Mouse (Mus musculus): ENCODE results near the gene Lin9. TPM values are rescaled to one million over a fixed set of nuclear protein-coding genes. Genes with fewer than 3 reads are reported as not detected.
"Not testable (repeated sequence)": the region's sequence is repeated elsewhere in the genome, so short reads cannot be mapped to it uniquely, and the experiment has no call there.

Lin9 gene
- polyA plus RNA-seq (2012; rRNA removed): 1.7 and 2.7 TPM in 2 replicates

DNA sequence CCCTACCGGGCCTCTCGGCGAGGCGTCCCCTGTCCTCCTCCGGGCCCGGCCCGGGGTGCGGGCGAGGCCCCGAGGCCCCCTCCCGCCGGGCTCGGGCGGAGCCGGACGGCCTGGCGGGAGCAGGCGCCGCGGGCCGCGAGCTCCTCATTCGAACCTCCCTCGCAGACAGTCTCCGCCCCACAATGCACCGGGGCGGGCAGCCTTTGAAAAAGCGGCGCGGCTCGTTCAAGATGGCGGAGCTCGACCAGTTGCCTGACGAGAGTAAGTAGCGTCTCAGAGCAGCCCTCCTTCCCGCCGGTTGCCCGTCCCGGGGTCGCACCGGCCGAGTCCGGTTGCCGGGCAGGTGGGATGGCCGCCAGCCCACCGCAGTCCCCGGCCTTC, at the start of gene Lin9:
Lin9 (plus strand) TSS at position 14 of the 381 bp plus-strand sequence.
- no peak for TF ChIP-seq CTCF (IDR thresholded peaks at IDR 0.05; ENCODE audit: insufficient read depth, low read length)
- TF ChIP-seq POLR2A (IDR thresholded peaks at IDR 0.05; ENCODE audit: borderline replicate concordance, extremely low read depth, low read depth, low read length): peak; percentile 38; the same call in 1 of the 2 replicates
- WGBS: under 1% methylated on average over 47 of the region's 47 CpGs
- peak; percentile 90 for DNase-seq
- Histone ChIP-seq H3K4me1 (ENCODE audit: control insufficient read depth, insufficient read depth, low read length) (peaks cover 6% of the 10 kb centered on the region), H3K4me3 (replicated peaks; ENCODE audit: extremely low read depth, low read depth, low read length) (peak within 1 kb of the TSS; percentile 82)

DNA sequence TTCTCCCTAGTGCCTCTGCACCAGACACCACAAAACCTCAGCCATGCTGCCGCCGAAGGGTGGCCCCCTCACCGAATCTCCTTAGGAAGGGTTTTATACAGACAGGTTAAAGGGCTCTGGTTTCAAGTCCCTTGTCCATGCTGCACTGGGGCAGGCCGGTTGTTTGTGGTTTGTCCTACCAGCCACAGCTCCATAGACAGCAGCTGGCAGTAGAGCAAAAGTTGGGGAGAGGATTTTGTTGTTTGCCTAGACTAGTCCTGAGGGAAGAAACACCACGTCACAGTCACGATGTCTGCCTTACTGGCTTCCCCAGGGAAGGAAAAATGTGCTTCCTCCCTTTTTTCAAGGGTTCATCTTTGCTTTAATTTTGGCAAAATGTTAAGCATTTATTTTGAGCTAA, 40.4 kb upstream of the Lin9 start:
- H3K4me1 ChIP-seq (ENCODE audit: control insufficient read depth, insufficient read depth, low read length): no peaks in the 10 kb centered on the region
- no peak for DNase-seq
- H3K4me3 ChIP-seq (replicated peaks; ENCODE audit: extremely low read depth, low read depth, low read length): no peak overlapping the region
- WGBS: 82% methylated on average over 6 of the region's 6 CpGs
- TF ChIP-seq CTCF (IDR thresholded peaks at IDR 0.05; ENCODE audit: insufficient read depth, low read length) (no peak), POLR2A (IDR thresholded peaks at IDR 0.05; ENCODE audit: borderline replicate concordance, extremely low read depth, low read depth, low read length) (no peak)

DNA sequence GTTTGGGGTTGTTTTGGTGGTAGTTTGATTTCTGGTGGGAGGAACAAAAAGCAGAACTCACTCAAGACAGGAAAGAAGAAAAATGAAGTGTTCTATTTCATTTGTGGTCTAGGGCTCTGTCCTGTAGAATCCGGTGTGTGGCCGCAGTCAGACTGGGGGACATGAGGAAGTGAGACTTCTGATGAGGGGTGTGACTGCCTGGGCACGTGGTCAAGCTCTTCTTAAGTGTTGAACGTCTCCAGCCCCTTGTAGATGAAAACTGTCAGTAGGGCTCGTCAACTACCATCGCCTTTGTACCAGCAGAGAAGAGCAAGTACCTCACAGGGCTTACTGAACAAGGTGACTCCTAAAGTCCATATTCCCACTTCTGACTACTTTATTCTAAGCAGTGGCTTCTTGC, 39.1 kb upstream of the Lin9 start:
- TF ChIP-seq POLR2A (IDR thresholded peaks at IDR 0.05; ENCODE audit: borderline replicate concordance, extremely low read depth, low read depth, low read length) (no peak), CTCF (IDR thresholded peaks at IDR 0.05; ENCODE audit: insufficient read depth, low read length) (no peak)
- 77% methylated on average over 6 of the region's 6 CpGs for WGBS
- Histone ChIP-seq H3K4me1 (ENCODE audit: control insufficient read depth, insufficient read depth, low read length) (no peaks in the 10 kb centered on the region), H3K4me3 (replicated peaks; ENCODE audit: extremely low read depth, low read depth, low read length) (no peak overlapping the region)
- DNase-seq: no peak

DNA sequence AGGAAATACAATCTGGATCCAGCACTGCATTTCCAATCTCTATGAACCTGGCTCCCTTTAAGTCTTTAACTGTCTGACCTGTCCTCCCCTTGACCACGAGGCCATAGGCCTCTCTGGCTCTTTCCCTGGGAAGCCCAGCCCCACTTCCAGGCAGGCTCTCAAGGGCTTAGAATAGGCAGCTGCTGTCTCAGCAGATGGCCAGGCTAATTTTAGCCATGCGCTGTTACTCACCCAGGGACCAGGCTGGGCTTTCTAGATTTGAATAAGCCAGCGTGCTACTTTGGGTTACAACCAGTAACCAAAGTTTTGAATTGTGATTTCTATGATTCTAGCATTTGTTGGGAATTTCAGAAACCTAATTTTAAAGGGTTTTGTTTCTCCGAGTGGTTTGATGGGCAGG, 36.4 kb upstream of the Lin9 start:
- no peak for DNase-seq
- H3K4me1 ChIP-seq (ENCODE audit: control insufficient read depth, insufficient read depth, low read length): no peaks in the 10 kb centered on the region
- 60% methylated on average over 4 of the region's 4 CpGs for WGBS
- H3K4me3 ChIP-seq (replicated peaks; ENCODE audit: extremely low read depth, low read depth, low read length): no peak overlapping the region
- TF ChIP-seq CTCF (IDR thresholded peaks at IDR 0.05; ENCODE audit: insufficient read depth, low read length) (no peak), POLR2A (IDR thresholded peaks at IDR 0.05; ENCODE audit: borderline replicate concordance, extremely low read depth, low read depth, low read length) (no peak)

DNA sequence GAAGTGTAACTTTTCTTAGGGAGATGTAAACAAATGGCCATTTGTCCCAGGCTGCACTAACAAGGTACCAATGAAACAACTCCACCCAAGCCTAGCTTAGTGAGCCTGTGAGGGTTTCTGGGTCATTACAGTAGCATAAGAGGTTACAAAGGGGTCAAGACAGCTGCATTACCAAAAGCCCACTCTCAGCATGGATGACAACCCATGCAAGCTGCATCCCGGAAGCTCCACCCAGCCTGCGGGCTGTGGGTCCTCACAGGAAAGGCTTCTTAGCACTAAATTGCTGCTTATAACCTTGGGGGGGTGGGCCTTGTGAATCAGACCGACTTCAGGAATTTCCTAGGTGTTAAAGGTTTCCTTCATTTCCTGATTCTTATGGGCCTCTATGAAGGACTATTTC, 34.8 kb upstream of the Lin9 start:
- H3K4me1 ChIP-seq (ENCODE audit: control insufficient read depth, insufficient read depth, low read length): no peaks in the 10 kb centered on the region
- DNase-seq: no peak
- 50% methylated on average over 3 of the region's 3 CpGs for WGBS
- no peak overlapping the region for H3K4me3 ChIP-seq (replicated peaks; ENCODE audit: extremely low read depth, low read depth, low read length)
- TF ChIP-seq POLR2A (IDR thresholded peaks at IDR 0.05; ENCODE audit: borderline replicate concordance, extremely low read depth, low read depth, low read length): no peak
- no peak for TF ChIP-seq CTCF (IDR thresholded peaks at IDR 0.05; ENCODE audit: insufficient read depth, low read length)

DNA sequence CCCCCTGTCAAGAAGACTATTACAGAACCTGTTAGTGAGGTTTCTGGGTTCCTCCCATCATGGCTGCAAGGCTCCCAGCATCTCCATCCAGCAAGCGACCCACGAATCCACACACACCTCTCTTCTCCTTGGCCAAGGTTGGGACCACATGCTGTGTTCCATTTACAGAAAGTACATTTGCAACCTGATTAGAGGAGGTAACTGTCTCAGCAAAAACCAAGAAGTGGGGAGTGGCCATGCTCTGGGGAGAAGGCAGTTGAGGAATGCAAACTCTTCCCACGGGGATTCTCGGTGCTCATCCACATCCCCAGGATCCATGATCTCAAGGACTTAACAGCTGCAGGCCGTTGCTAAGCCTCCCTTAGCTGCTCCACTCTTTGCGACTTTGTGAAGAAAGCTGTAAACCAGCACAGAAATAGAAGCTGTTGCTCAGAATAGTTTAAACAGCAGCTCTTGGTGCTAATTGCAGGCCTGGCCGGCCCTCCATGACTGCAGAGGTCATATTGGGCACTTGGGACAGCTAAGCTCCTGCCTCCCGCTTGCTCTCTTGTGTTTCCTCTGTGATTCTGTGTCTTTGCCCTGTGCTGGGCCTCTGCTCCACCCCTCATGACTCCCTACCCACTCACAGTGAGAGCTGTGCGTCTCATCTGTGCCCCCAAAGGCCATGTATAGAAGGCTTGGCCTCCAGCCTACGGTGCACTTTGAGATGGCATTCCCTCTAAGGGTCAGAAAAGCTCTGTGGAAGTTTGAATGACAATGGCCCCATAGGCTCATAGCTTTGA, 34.0 kb upstream of the Lin9 start:
- 76% methylated on average over 10 of the region's 10 CpGs for WGBS
- DNase-seq: no peak
- no peak overlapping the region for H3K4me3 ChIP-seq (replicated peaks; ENCODE audit: extremely low read depth, low read depth, low read length)
- TF ChIP-seq CTCF (IDR thresholded peaks at IDR 0.05; ENCODE audit: insufficient read depth, low read length): no peak
- no peak for TF ChIP-seq POLR2A (IDR thresholded peaks at IDR 0.05; ENCODE audit: borderline replicate concordance, extremely low read depth, low read depth, low read length)
- no peaks in the 10 kb centered on the region for H3K4me1 ChIP-seq (ENCODE audit: control insufficient read depth, insufficient read depth, low read length)

DNA sequence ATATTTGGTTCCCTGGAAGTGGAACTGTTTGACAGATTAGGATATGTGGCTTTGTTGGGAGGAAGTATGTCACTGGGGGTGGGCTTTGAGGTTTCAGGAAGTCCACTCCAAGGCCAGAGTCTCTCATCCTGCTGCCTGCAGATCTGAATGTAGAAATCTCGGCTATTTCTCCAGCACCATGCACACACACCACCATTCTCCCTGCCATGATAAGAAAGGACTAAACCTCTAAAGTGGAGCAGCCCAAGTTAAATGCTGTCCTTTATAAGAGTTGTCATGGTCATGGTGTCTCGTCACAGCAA, 33.4 kb upstream of the Lin9 start:
- WGBS: 79% methylated on average over 2 of the region's 2 CpGs
- no peaks in the 10 kb centered on the region for H3K4me1 ChIP-seq (ENCODE audit: control insufficient read depth, insufficient read depth, low read length)
- no peak for TF ChIP-seq CTCF (IDR thresholded peaks at IDR 0.05; ENCODE audit: insufficient read depth, low read length)
- no peak for TF ChIP-seq POLR2A (IDR thresholded peaks at IDR 0.05; ENCODE audit: borderline replicate concordance, extremely low read depth, low read depth, low read length)
- DNase-seq: no peak
- H3K4me3 ChIP-seq (replicated peaks; ENCODE audit: extremely low read depth, low read depth, low read length): no peak overlapping the region

DNA sequence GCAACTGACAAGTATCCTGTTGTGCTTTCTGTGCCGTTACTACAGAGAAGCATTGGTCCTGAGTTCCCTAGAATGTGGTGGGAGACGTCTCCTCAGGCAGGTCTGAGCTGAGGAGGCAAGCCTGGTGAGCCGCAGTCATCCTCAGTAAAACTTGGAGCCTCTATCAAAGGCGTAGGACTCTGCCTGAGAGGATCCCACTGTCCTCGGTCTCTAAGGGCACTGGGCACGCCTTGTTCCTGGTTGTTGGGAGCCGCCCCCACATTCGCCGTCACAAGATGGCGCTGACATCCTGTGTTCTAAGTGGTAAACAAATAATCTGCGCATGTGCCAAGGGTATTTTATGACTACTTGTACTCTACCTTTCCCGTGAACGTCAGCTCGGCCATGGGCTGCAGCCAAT, 29.1 kb upstream of the Lin9 start:
- WGBS: 96% methylated on average over 11 of the region's 14 CpGs
- H3K4me3 ChIP-seq (replicated peaks; ENCODE audit: extremely low read depth, low read depth, low read length); H3K4me1 ChIP-seq (ENCODE audit: control insufficient read depth, insufficient read depth, low read length); DNase-seq: not testable (repeated sequence)

DNA sequence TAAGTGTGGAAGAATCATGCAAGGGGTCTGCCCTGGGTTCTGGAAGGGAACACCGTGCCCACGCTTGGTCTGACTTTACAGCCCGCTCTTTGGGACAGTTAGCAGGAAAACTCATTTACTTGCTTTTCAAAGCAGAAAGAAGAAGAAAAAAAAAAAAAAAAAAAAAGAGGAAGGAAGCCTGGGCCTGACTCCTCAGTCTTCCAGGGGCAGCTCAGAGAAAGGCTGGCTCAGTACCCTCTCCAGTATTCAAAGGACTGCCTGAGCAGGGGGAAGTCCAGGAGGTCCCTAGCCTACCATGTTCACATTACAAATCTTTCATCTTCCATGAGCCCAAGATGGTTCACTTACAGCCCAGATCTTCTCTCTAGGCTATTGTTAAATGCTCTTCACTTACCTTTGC, 24.2 kb upstream of the Lin9 start:
- Histone ChIP-seq H3K4me1 (ENCODE audit: control insufficient read depth, insufficient read depth, low read length) (no peaks in the 10 kb centered on the region), H3K4me3 (replicated peaks; ENCODE audit: extremely low read depth, low read depth, low read length) (no peak overlapping the region)
- no peak for DNase-seq
- no peak for TF ChIP-seq POLR2A (IDR thresholded peaks at IDR 0.05; ENCODE audit: borderline replicate concordance, extremely low read depth, low read depth, low read length)
- TF ChIP-seq CTCF (IDR thresholded peaks at IDR 0.05; ENCODE audit: insufficient read depth, low read length): no peak
- WGBS: 87% methylated on average over 3 of the region's 3 CpGs

DNA sequence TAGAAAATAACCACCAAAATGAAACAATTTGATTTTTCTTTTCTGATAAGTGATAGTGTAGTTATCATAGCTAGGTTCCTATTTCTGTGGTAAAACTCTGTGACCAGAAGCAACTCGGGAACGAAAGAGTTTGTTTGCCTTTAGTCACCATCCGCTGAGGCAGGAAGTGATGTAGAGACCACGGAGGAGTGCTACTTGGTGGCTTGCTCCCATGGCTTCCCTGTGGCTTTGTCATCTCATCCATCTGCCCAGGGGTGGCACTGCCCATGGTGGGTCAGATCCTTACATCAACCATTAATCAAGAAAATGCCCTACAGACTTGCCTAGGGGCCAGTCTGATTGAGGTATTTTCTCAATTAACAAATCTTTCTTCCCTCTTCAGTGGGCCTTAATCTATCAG, 18.6 kb upstream of the Lin9 start:
- no peaks in the 10 kb centered on the region for H3K4me1 ChIP-seq (ENCODE audit: control insufficient read depth, insufficient read depth, low read length)
- TF ChIP-seq CTCF (IDR thresholded peaks at IDR 0.05; ENCODE audit: insufficient read depth, low read length) (no peak), POLR2A (IDR thresholded peaks at IDR 0.05; ENCODE audit: borderline replicate concordance, extremely low read depth, low read depth, low read length) (no peak)
- DNase-seq: no peak
- no peak overlapping the region for H3K4me3 ChIP-seq (replicated peaks; ENCODE audit: extremely low read depth, low read depth, low read length)
- WGBS: 58% methylated on average over 4 of the region's 4 CpGs
